Mouse (Mus musculus) left cerebral cortex, adult 2 months (tissue): Measurements from ENCODE around the gene Nav2. TPM values are rescaled to one million over a fixed set of nuclear protein-coding genes. Genes with fewer than 3 reads are reported as not detected.
A peak's percentile ranks its signal among the peaks of the same experiment; 100 is the strongest.

Experiments used
- DNase-seq, 2 experiments: peaks; one replicate each; pipeline ENCODE4 v3.0.0; 2021 to 2022; ENCODE audit warnings: low spot score in 2 of 2, mixed read lengths in 1 of 2; ENCODE audit errors: extremely low spot score in 1 of 2
- H3K27ac ChIP-seq: fragments of 200-600 bp; 2 replicates; pipeline ENCODE4 v1.8.1; 2022
- H3K4me3 ChIP-seq: fragments of 200-600 bp; 2 replicates; pipeline ENCODE4 v1.8.1; 2022
- CTCF ChIP-seq: fragments of 200-600 bp; IDR thresholded peaks from 2 replicates; pipeline ENCODE4 v1.8.1; 2022; ENCODE audit warnings: antibody characterized with exemption, mild to moderate bottlenecking, moderate library complexity
- intact Hi-C: fragments of 180-260 bp; cut with DNase I; formaldehyde crosslinking; loops from one replicate; pipeline ENCODE4 v1.15.1; 2025
- total RNA-seq, 2 experiments: library from RNA; stranded (reverse); gene quantifications; 2 replicates each; pipeline ENCODE4 v1.2.3; 2021

Gene Nav2
- total RNA-seq, 2 experiments from 2014 or later, result 102 to 119 TPM

GRCm38 (mm10) chr7:49408625-49409024, 500.1 kb downstream of the Nav2 start:
- no peak for DNase-seq
- no peak for TF ChIP-seq CTCF
- peak overlapping the region; percentile 57 for H3K27ac ChIP-seq
- H3K4me3 ChIP-seq, result no peak overlapping the region
- intact Hi-C loops, result no loop called here

GRCm38 (mm10) chr7:49409265-49409664, 500.7 kb downstream of the Nav2 start:
- DNase-seq, result no peak
- TF ChIP-seq CTCF, result no peak
- Histone ChIP-seq H3K27ac (no peak overlapping the region), H3K4me3 (no peak overlapping the region)
- intact Hi-C loops, result no loop called here

DNA sequence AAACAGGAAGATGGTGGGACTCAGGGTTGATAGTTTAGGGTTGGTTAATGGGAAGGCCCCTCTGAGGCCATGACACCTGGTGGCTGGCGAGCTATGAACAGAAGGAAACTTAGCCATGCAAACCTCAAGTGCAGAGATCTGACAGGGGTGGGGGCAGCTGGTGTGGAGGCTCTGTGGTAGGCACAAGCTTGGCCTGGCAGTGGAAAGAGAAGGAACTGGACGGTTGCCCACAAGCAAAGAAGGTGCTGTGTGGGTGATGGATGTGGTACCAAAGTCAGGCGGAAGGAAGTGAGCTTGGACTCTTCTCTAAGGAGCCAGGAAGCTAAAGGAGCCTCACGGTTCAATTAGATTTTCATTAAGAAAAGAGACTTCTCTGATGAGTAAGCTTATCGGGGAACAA, 501.7 kb downstream of the Nav2 start:
- no peak for DNase-seq
- intact Hi-C loops, result no loop called here
- TF ChIP-seq CTCF, result no peak
- Histone ChIP-seq H3K27ac (0 out of 2 replicates have a peak overlapping the region, but pooled peaks have one; percentile 1), H3K4me3 (no peak overlapping the region)

DNA sequence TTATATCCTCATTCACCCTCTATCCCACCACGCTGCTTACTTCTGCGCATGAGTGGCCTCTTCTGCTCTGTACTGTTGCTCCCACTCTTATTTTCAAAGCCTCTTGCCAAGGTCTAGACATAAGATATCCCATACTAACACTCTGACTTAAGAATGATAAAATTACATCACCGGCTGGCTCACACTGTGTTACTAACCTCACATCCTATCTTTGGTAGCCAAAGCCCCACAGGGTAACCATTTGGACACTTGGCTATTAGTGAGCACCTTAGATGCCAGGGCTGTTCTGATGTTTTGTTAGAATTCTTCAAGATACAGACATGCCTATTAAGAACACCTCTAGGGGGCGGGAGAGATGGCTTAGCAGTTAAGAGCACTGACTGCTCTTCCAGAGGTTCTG, 502.4 kb downstream of the Nav2 start:
- no peak for DNase-seq
- intact Hi-C loops, result no loop called here
- no peak for TF ChIP-seq CTCF

GRCm38 (mm10) chr7:49411803-49412202, 503.3 kb downstream of the Nav2 start:
- no peak overlapping the region for H3K4me3 ChIP-seq
- no peak for TF ChIP-seq CTCF
- intact Hi-C loops, result no loop called here
- no peak for DNase-seq
- H3K27ac ChIP-seq, result no peak overlapping the region

More for the DNA sequence above, 502.4 kb downstream of the Nav2 start:
- H3K4me3 ChIP-seq, result no peak overlapping the region
- H3K27ac ChIP-seq, result no peak overlapping the region

DNA sequence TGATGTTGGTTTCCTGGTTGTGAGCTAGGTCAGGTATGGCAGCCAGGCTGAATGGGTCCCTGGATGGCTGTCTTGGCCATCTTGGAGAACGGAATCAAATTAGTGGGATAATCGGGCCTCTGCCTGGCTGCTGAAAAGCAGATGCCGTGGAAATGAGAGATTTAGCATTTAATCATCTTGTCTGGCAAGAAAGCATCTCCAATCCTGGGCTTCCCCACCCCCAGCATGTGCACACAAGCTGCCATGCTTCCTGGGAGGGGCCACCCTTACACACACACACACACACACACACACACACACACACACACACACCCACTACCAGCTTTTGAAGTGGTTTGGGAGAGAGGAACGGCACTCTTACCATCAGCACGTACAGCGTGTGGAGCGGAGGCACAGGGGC, 506.6 kb downstream of the Nav2 start:
- no peak for DNase-seq
- H3K27ac ChIP-seq, result no peak overlapping the region
- TF ChIP-seq CTCF, result no peak
- intact Hi-C loops, result no loop called here
- no peak overlapping the region for H3K4me3 ChIP-seq

DNA sequence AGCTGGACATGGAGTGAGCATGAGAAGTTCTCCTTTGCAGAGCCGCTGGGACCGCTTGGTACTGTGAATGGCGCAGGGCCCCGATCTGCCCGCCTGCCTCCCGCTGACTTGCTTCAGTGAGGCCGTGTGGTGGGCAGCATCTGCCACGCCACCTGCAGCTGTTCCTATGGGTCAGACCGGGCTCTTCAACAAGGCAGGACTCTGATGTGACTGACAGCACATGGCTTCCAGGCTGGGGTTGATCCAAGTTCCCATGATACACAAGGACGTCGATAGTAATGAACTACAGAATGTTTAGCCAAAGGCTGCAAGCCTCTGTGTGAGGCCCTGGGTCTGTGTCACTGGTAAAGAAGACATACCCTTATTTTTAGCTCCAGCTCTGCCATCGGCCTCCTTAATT, 507.2 kb downstream of the Nav2 start:
- DNase-seq, result no peak
- H3K4me3 ChIP-seq, result no peak overlapping the region
- no peak for TF ChIP-seq CTCF
- H3K27ac ChIP-seq, result no peak overlapping the region
- intact Hi-C loops, result no loop called here

DNA sequence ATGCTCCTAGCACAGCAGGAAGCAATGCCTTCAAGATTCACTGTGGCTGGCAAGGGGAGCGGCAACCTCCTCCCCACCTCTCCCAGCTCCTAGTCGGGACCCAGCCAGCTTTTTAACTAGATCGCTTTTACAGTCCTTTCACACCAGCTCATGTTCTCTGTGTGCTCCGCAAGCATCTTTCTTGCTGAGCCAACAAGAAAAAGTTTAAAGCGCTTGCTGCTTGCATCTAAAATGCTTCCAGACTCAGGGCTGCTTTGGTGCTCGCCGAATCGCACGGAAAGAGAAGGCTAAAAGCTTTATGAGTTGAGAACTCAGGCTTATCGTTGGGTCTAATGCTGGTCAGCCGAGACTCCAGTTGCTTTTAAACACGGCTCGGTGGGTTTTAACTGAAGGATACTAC, 510.3 kb downstream of the Nav2 start:
- no peak for DNase-seq
- no peak overlapping the region for H3K4me3 ChIP-seq
- intact Hi-C loops, result no loop called here
- H3K27ac ChIP-seq, result no peak overlapping the region
- TF ChIP-seq CTCF, result no peak

GRCm38 (mm10) chr7:49420139-49420802, 511.8 kb downstream of the Nav2 start:
- no peak for DNase-seq
- no peak overlapping the region for H3K4me3 ChIP-seq
- H3K27ac ChIP-seq, result no peak overlapping the region; the same call in 1 of the 2 replicates
- intact Hi-C loops, result loop anchor here (5.0 kb wide), 1 partner anchor 148 kb away; no protein-coding TSS in a partner anchor
- no peak for TF ChIP-seq CTCF

DNA sequence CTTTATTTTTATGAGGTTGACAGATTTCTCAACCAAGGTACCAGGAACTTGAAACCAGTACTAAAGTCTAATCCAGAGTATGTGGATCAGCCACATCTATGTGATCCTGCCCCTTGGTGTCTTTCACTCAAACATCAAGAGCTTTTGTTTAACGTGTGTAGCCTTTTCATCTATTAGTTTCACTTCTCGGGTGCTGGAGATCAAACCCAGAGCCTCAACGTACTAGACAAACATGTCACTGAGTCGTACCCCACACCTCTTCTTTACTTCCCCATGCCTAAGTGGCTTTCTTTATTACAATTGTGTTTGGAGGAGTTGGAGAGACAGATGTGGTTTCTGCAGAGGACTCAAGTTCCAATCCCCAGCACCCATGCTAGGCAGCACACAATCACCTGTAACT, 512.7 kb downstream of the Nav2 start:
- Histone ChIP-seq H3K4me3 (no peak overlapping the region), H3K27ac (no peak overlapping the region)
- TF ChIP-seq CTCF, result no peak
- intact Hi-C loops, result loop anchor here (5.0 kb wide), 1 partner anchor 149 kb away; no protein-coding TSS in a partner anchor
- no peak for DNase-seq

- DNase-seq, result no peak
- no peak for TF ChIP-seq CTCF
- intact Hi-C loops, result loop anchor here (5.0 kb wide), 1 partner anchor 152 kb away; no protein-coding TSS in a partner anchor
- H3K27ac ChIP-seq, result no peak overlapping the region
- no peak overlapping the region for H3K4me3 ChIP-seq
Observed at GRCm38 (mm10) chr7:49423943-49424342, 515.4 kb downstream of the Nav2 start.

DNA sequence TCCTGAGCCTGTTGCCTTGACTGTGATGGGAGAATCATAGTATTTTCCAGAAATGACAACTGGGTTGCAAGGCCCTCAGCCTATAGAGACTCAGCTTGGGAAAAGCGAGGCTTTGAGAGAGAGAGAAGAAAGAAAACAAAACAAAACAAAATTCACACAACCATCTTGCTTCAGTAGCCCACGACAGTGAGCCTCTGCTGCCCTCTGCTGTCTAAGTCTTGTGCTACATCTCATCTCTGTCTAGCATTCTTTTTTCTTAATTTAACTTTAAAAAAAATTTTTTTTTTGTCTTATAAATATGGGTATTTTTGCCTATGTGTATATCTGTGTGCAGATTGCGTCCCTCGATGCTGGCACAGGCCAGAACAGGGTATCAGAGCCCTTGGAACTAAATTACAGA, 517.5 kb downstream of the Nav2 start:
- peak in 1 of 2 experiments; percentile 62 for DNase-seq
- intact Hi-C loops, result loop anchor here (1.0 to 5.0 kb wide), 2 partner anchors 174 to 294 kb away; no protein-coding TSS in a partner anchor
- Histone ChIP-seq H3K4me3 (no peak overlapping the region), H3K27ac (peak overlapping the region; percentile 24)
- peak; percentile 87 for TF ChIP-seq CTCF

GRCm38 (mm10) chr7:49427843-49428242, 519.3 kb downstream of the Nav2 start:
- no peak for DNase-seq
- Histone ChIP-seq H3K4me3 (no peak overlapping the region), H3K27ac (no peak overlapping the region)
- peak; percentile 76 for TF ChIP-seq CTCF
- intact Hi-C loops, result loop anchor here (5.0 kb wide), 1 partner anchor 176 kb away; no protein-coding TSS in a partner anchor
